Mouse (Mus musculus) gastrocnemius, adult 2 months (tissue): ENCODE measurements around the gene Dctn2. TPM values are rescaled to one million over a fixed set of nuclear protein-coding genes. Genes with fewer than 3 reads are reported as not detected.

Experiments
- DNase-seq: peaks from one replicate; pipeline ENCODE4 v3.0.0; 2022
- H3K27ac ChIP-seq: fragments of 200-600 bp; 2 replicates; pipeline ENCODE4 v1.8.1; 2022; ENCODE audit warnings: mild to moderate bottlenecking
- H3K4me3 ChIP-seq: fragments of 200-600 bp; 2 replicates; pipeline ENCODE4 v1.8.1; 2022; ENCODE audit warnings: mild to moderate bottlenecking, moderate library complexity
- CTCF ChIP-seq: fragments of 200-600 bp; IDR thresholded peaks from 2 replicates; pipeline ENCODE4 v1.8.1; 2022; ENCODE audit warnings: antibody characterized with exemption, mild to moderate bottlenecking, moderate library complexity
- intact Hi-C: fragments of 180-260 bp; cut with DNase I; formaldehyde crosslinking; loops from one replicate; pipeline ENCODE4 v1.15.1; 2025
- total RNA-seq, 2 experiments: library from RNA; stranded (reverse); gene quantifications; 2 replicates each; pipeline ENCODE4 v1.2.3; 2021

Dctn2 gene
- total RNA-seq, 2 experiments from 2014 or later: 91.3 to 98.3 TPM

DNA sequence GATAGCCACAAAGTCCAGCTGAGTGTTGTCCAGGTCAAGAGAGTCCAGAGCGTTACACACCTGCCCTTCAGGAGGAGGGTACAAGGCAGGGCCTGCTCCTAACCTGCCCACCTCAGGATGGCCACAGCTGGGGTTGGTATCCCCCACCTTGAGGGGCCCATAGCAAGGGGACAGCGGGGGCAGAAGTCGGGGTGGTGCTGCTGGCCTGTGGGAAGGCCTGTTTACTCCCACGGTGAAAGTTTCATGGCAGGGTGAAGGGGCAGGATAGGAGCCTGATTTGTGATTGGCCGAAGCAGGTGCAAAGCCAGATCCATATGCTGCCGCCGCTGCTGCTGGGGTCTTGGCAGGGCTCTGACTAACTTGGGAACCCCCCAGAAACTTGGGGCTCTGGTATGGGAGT lies 64.0 kb downstream of the Dctn2 start:
- intact Hi-C loops: loop anchor here (10.0 kb wide), 1 partner anchor 155 kb away; no protein-coding TSS in a partner anchor

More for the DNA sequence above, 64.0 kb downstream of the Dctn2 start:
- no peak overlapping the region for H3K4me3 ChIP-seq
- no peak for TF ChIP-seq CTCF
- no peak for DNase-seq
- H3K27ac ChIP-seq: no peak overlapping the region

Other genes starting within 250 kb of the Dctn2 start
- gene Tsfm, start 235.5 kb upstream of the Dctn2 start, total RNA-seq: 10 to 100 TPM; 15.0 to 28.8 TPM
- gene Mettl1, start 225.0 kb upstream of the Dctn2 start, total RNA-seq: 10 to 100 TPM in 1 of 2 experiments, 1 to 10 TPM in 1; 9.5 to 10.5 TPM
- gene Eef1akmt3, start 224.9 kb upstream of the Dctn2 start, total RNA-seq: under 1 TPM; 0.08 TPM
- gene Cyp27b1, start 218.1 kb upstream of the Dctn2 start, total RNA-seq: under 1 TPM in 1 of 2 experiments, not detected in 1; 0.11 TPM
- gene March9, start 206.2 kb upstream of the Dctn2 start, total RNA-seq: 1 to 10 TPM in 1 of 2 experiments, under 1 TPM in 1; 0.45 to 1.2 TPM
- gene Cdk4, start 202.8 kb upstream of the Dctn2 start, total RNA-seq: 10 to 100 TPM; 33.5 to 40.5 TPM
- 10 to 100 TPM; 21.6 to 29.9 TPM for gene Tspan31, start 196.1 kb upstream of the Dctn2 start, total RNA-seq
- 1 to 10 TPM; 1.6 TPM for gene Agap2, start 191.1 kb upstream of the Dctn2 start, total RNA-seq
- 10 to 100 TPM; 10.9 to 15.1 TPM for gene Os9, start 145.2 kb upstream of the Dctn2 start, total RNA-seq
- under 1 TPM; 0.66 to 0.89 TPM for gene B4galnt1, start 101.1 kb upstream of the Dctn2 start, total RNA-seq
- gene Slc26a10, start 85.7 kb upstream of the Dctn2 start, total RNA-seq: 1 to 10 TPM; 4.1 to 5.4 TPM
- gene Arhgef25, start 76.3 kb upstream of the Dctn2 start, total RNA-seq: 1 to 10 TPM; 8.5 to 8.8 TPM
- 10 to 100 TPM; 20.8 to 25.6 TPM for gene Dtx3, start 70.6 kb upstream of the Dctn2 start, total RNA-seq
- 1 to 10 TPM; 7.6 to 7.9 TPM for gene Pip4k2c, start 54.8 kb upstream of the Dctn2 start, total RNA-seq
- under 1 TPM; 0.10 to 0.20 TPM for gene Kif5a, start 3.0 kb upstream of the Dctn2 start, total RNA-seq
- gene Mbd6, start 22.6 kb downstream of the Dctn2 start, total RNA-seq: 10 to 100 TPM; 16.2 to 18.7 TPM
- 10 to 100 TPM; 69.0 to 71.4 TPM for gene Mars, start 45.4 kb downstream of the Dctn2 start, total RNA-seq
- under 1 TPM; 0.89 to 0.99 TPM for gene Arhgap9, start 55.6 kb downstream of the Dctn2 start, total RNA-seq
- 1 to 10 TPM in 1 of 2 experiments, under 1 TPM in 1; 0.70 to 1.2 TPM for gene Gli1, start 75.6 kb downstream of the Dctn2 start, total RNA-seq
- not detected for gene Inhbe, start 88.0 kb downstream of the Dctn2 start, total RNA-seq
- not detected for gene Inhbc, start 104.1 kb downstream of the Dctn2 start, total RNA-seq
- 100 to 1,000 TPM; 118 to 153 TPM for gene R3hdm2, start 114.0 kb downstream of the Dctn2 start, total RNA-seq
- gene Stac3, start 235.3 kb downstream of the Dctn2 start, total RNA-seq: 100 to 1,000 TPM; 393 to 462 TPM
- gene Ndufa4l2, start 248.6 kb downstream of the Dctn2 start, total RNA-seq: 10 to 100 TPM in 1 of 2 experiments, 1 to 10 TPM in 1; 8.1 to 16.5 TPM